Mouse (Mus musculus) heart, adult 2 months (tissue): ENCODE data around the gene Polr2l.

Experiments
- CTCF ChIP-seq: fragments of 200-600 bp; IDR thresholded peaks from 2 replicates; pipeline ENCODE4 v1.8.1; 2022; ENCODE audit warnings: antibody characterized with exemption, mild to moderate bottlenecking, moderate library complexity
- POLR2A ChIP-seq: fragments of 200-500 bp; IDR thresholded peaks from 2 replicates; pipeline ENCODE4 v1.6.1; 2011; ENCODE audit warnings: mild to moderate bottlenecking, low read depth, low read length, control low read depth; ENCODE audit not compliant: insufficient read depth

- TF ChIP-seq CTCF, result no peak
- TF ChIP-seq POLR2A, result peak; percentile 88
These were observed 27.6 kb downstream of the Polr2l start, which contains the start of gene Rplp2 for GRCm38 (mm10) chr7:141447110-141447991.
